Mouse (Mus musculus) common myeloid progenitor, adult 5-6 weeks (primary cell): ENCODE data around the gene Dph1. TPM values are rescaled to one million over a fixed set of nuclear protein-coding genes. Genes with fewer than 3 reads are reported as not detected.

Experiments used
- ATAC-seq: replicated peaks from 2 replicates; pipeline ENCODE4 v1.8.0; 2016; ENCODE audit warnings: low read depth, mild to moderate bottlenecking, moderate TSS enrichment, inconsistent platforms; ENCODE audit not compliant: poor library complexity, severe bottlenecking
- total RNA-seq: library from RNA; stranded (forward); fragments of 200-1000, 187-1606 nt; gene quantifications from 2 replicates; pipeline ENCODE4 v1.2.3, GENCODE M21; 2017

Gene Dph1
- 7.1 and 10.5 TPM in 2 replicates for total RNA-seq

- ATAC-seq = no peak
These were observed at the start of gene Dph1 for GRCm38 (mm10) chr11:75190905-75191441. Gene Dph1, minus strand, starts transcription at chr11:75191241.

- ATAC-seq = peak; percentile 71
These were observed 49.3 kb upstream of the Dph1 start for GRCm38 (mm10) chr11:75240158-75240934.

- ATAC-seq = no peak
These were observed 43.7 kb upstream of the Dph1 start for GRCm38 (mm10) chr11:75234745-75235144.

GRCm38 (mm10) chr11:75232434-75232833 is 41.4 kb upstream of the Dph1 start:
- no peak for ATAC-seq

- ATAC-seq = peak; percentile 69
These were observed 40.7 kb upstream of the Dph1 start for GRCm38 (mm10) chr11:75231756-75232155.

GRCm38 (mm10) chr11:75230272-75230760 is 39.3 kb upstream of the Dph1 start:
- ATAC-seq = no peak

- no peak for ATAC-seq
These were observed 38.2 kb upstream of the Dph1 start for GRCm38 (mm10) chr11:75229289-75229688.

GRCm38 (mm10) chr11:75227632-75228031 is 36.6 kb upstream of the Dph1 start:
- peak; percentile 73 for ATAC-seq

GRCm38 (mm10) chr11:75224835-75225234 is 33.8 kb upstream of the Dph1 start:
- ATAC-seq = no peak

- no peak for ATAC-seq
These were observed 33.0 kb upstream of the Dph1 start for GRCm38 (mm10) chr11:75224062-75224461.

- ATAC-seq = no peak
These were observed 29.6 kb upstream of the Dph1 start for GRCm38 (mm10) chr11:75220517-75221145.

GRCm38 (mm10) chr11:75220115-75220514 is 29.1 kb upstream of the Dph1 start:
- no peak for ATAC-seq

- ATAC-seq = no peak
These were observed 23.3 kb upstream of the Dph1 start for GRCm38 (mm10) chr11:75214081-75214950.

GRCm38 (mm10) chr11:75213372-75214080 is 22.5 kb upstream of the Dph1 start:
- ATAC-seq = no peak

GRCm38 (mm10) chr11:75212876-75213275 is 21.8 kb upstream of the Dph1 start:
- ATAC-seq = no peak

GRCm38 (mm10) chr11:75212031-75212667 is 21.1 kb upstream of the Dph1 start:
- ATAC-seq = peak; percentile 34

- ATAC-seq = no peak
These were observed 19.7 kb upstream of the Dph1 start for GRCm38 (mm10) chr11:75210755-75211154.

GRCm38 (mm10) chr11:75210093-75210492 is 19.1 kb upstream of the Dph1 start:
- ATAC-seq = no peak

- ATAC-seq = peak; percentile 46
These were observed 18.3 kb upstream of the Dph1 start for GRCm38 (mm10) chr11:75209363-75209762.
